10 mouse cellular contexts compared by ENCODE assay signal in genomic region chr8:70129309-70129952, GRCm38 (mm10). TPM values are rescaled to one million over a fixed set of nuclear protein-coding genes. Genes with fewer than 3 reads are reported as not detected.
A peak's percentile ranks its signal among the peaks of the same experiment; 100 is the strongest.
DNase-seq lines count a peak whose midpoint lies in the region; ATAC-seq and TF ChIP-seq lines count a peak whose summit lies in the region.
"Had no signal": no experiment of that assay in that cellular context is flagged by ENCODE, and none has a peak within 500 bp of the region (broad histone marks: within the 10 kb centered on the region; RNA-seq: fewer than 3 reads in every experiment).

No protein-coding gene starts in this region.

- WGBS in intestine, embryonic 16.5 days, result 58% methylated on average over 9 of the region's 9 CpGs
- WGBS in intestine, embryonic 15.5 days, result 61% methylated on average over 9 of the region's 9 CpGs
- 40% methylated on average over 9 of the region's 9 CpGs for WGBS in forebrain, postnatal 0 days
- 58% methylated on average over 9 of the region's 9 CpGs for WGBS in hindbrain, embryonic 15.5 days
- 54% methylated on average over 9 of the region's 9 CpGs for WGBS in stomach, postnatal 0 days

- peaks cover 3% of the 10 kb centered on the region for H3K36me3 ChIP-seq in intestine, embryonic 16.5 days (ENCODE audit: control insufficient read depth, insufficient read depth, low read length)
- H3K36me3 ChIP-seq in intestine, embryonic 15.5 days, result peaks cover 14% of the 10 kb centered on the region
- H3K36me3 ChIP-seq in forebrain, postnatal 0 days (ENCODE audit: insufficient read depth), result peaks cover 15% of the 10 kb centered on the region; the same call in 1 of the 2 replicates
- H3K36me3 ChIP-seq in hindbrain, embryonic 15.5 days, result peaks cover 10% of the 10 kb centered on the region
- peaks cover 6% of the 10 kb centered on the region for H3K36me3 ChIP-seq in stomach, postnatal 0 days (ENCODE audit: control insufficient read depth, insufficient read depth, low read length)

- H3K4me3 ChIP-seq in intestine, embryonic 16.5 days (ENCODE audit: low read length), result no peak overlapping the region
- no peak overlapping the region for H3K4me3 ChIP-seq in intestine, embryonic 15.5 days (replicated peaks)
- no peak overlapping the region for H3K4me3 ChIP-seq in forebrain, postnatal 0 days (ENCODE audit: low read depth, low read length)
- no peak overlapping the region for H3K4me3 ChIP-seq in hindbrain, embryonic 15.5 days
- H3K4me3 ChIP-seq in stomach, postnatal 0 days (ENCODE audit: low read depth, low read length), result no peak overlapping the region

- DNase-seq in adipocyte (ENCODE audit: low spot score), result peak; percentile 95
- peak; percentile 78 for DNase-seq in forebrain, postnatal 0 days
- DNase-seq in left cerebral cortex, postnatal 36 days (ENCODE audit: low spot score in 2 of 2), result peak; percentile 64 to 68
- peak; percentile 38 for DNase-seq in stomach, postnatal 0 days (ENCODE audit: low spot score)
- DNase-seq in ovary, postnatal 14 days (ENCODE audit: low spot score), result no peak

- H3K4me2 ChIP-seq in intestine, embryonic 16.5 days (ENCODE audit: low read depth, low read length), result no peak overlapping the region
- H3K4me2 ChIP-seq in intestine, embryonic 15.5 days (replicated peaks), result no peak overlapping the region
- H3K4me2 ChIP-seq in forebrain, postnatal 0 days (ENCODE audit: low read depth), result no peak overlapping the region
- H3K4me2 ChIP-seq in hindbrain, embryonic 15.5 days, result no peak overlapping the region
- H3K4me2 ChIP-seq in stomach, postnatal 0 days (replicated peaks; ENCODE audit: low read depth), result no peak overlapping the region

- TF ChIP-seq EP300 in stomach, postnatal 0 days (optimal IDR thresholded peaks at IDR 0.05), result no peak

- no peaks in the 10 kb centered on the region for H3K9me3 ChIP-seq in intestine, embryonic 16.5 days (ENCODE audit: control insufficient read depth, low read length)
- H3K9me3 ChIP-seq in intestine, embryonic 15.5 days, result no peaks in the 10 kb centered on the region
- no peaks in the 10 kb centered on the region for H3K9me3 ChIP-seq in forebrain, postnatal 0 days (ENCODE audit: low read length)
- H3K9me3 ChIP-seq in hindbrain, embryonic 15.5 days, result no peaks in the 10 kb centered on the region
- H3K9me3 ChIP-seq in stomach, postnatal 0 days (ENCODE audit: control insufficient read depth, low read length), result no peaks in the 10 kb centered on the region

- intact Hi-C loops in left cerebral cortex, postnatal 36 days (cut with DNase I), result loop anchor here (2.0 to 10.0 kb wide), 2 partner anchors 41 to 215 kb away; no protein-coding TSS in a partner anchor

- no peaks in the 10 kb centered on the region for H3K27me3 ChIP-seq in intestine, embryonic 16.5 days (replicated peaks; ENCODE audit: control insufficient read depth, insufficient read depth, low read length)
- no peaks in the 10 kb centered on the region for H3K27me3 ChIP-seq in intestine, embryonic 15.5 days (replicated peaks)
- H3K27me3 ChIP-seq in forebrain, postnatal 0 days (ENCODE audit: insufficient read depth, low read length), result no peaks in the 10 kb centered on the region
- H3K27me3 ChIP-seq in hindbrain, embryonic 15.5 days, result no peaks in the 10 kb centered on the region
- H3K27me3 ChIP-seq in stomach, postnatal 0 days (ENCODE audit: control insufficient read depth, insufficient read depth, low read length), result no peaks in the 10 kb centered on the region

- no peak overlapping the region for H3K9ac ChIP-seq in intestine, embryonic 16.5 days (ENCODE audit: low read depth, low read length)
- no peak overlapping the region for H3K9ac ChIP-seq in intestine, embryonic 15.5 days
- no peak overlapping the region for H3K9ac ChIP-seq in forebrain, postnatal 0 days
- no peak overlapping the region for H3K9ac ChIP-seq in hindbrain, embryonic 15.5 days
- no peak overlapping the region for H3K9ac ChIP-seq in stomach, postnatal 0 days (ENCODE audit: low read length)

- 0 out of 2 replicates have a peak overlapping the region, but pooled peaks have one; percentile 15 for H3K27ac ChIP-seq in intestine, embryonic 16.5 days (ENCODE audit: low read length)
- H3K27ac ChIP-seq in intestine, embryonic 15.5 days, result no peak overlapping the region
- H3K27ac ChIP-seq in forebrain, postnatal 0 days (ENCODE audit: low read depth, low read length), result peak overlapping the region; percentile 72
- H3K27ac ChIP-seq in hindbrain, embryonic 15.5 days (replicated peaks), result peak overlapping the region; percentile 74
- H3K27ac ChIP-seq in stomach, postnatal 0 days (replicated peaks), result no peak overlapping the region
- H3K27ac ChIP-seq: kidney, postnatal 0 days had no signal

- no peak for TF ChIP-seq CTCF in forebrain, postnatal 0 days (IDR thresholded peaks at IDR 0.05; ENCODE audit: low read depth)
- TF ChIP-seq CTCF in stomach, postnatal 0 days (IDR thresholded peaks at IDR 0.05; ENCODE audit: low read depth), result no peak

- H3K4me1 ChIP-seq in intestine, embryonic 16.5 days (ENCODE audit: control insufficient read depth, insufficient read depth, low read length), result peaks cover 21% of the 10 kb centered on the region
- peaks cover 17% of the 10 kb centered on the region; the same call in 1 of the 2 replicates for H3K4me1 ChIP-seq in intestine, embryonic 15.5 days (replicated peaks)
- H3K4me1 ChIP-seq in forebrain, postnatal 0 days (ENCODE audit: insufficient read depth), result peaks cover 3% of the 10 kb centered on the region; the same call in 1 of the 2 replicates
- peaks cover 20% of the 10 kb centered on the region for H3K4me1 ChIP-seq in hindbrain, embryonic 15.5 days (replicated peaks)
- H3K4me1 ChIP-seq in stomach, postnatal 0 days (replicated peaks; ENCODE audit: control insufficient read depth, insufficient read depth), result no peaks in the 10 kb centered on the region; the same call in 1 of the 2 replicates

- no peak; the same call in 1 of the 2 replicates for ATAC-seq in intestine, embryonic 16.5 days
- ATAC-seq in intestine, embryonic 15.5 days, result no peak
- ATAC-seq in forebrain, postnatal 0 days, result peak; percentile 72
- ATAC-seq in hindbrain, embryonic 15.5 days (ENCODE audit: low FRiP score, low read depth), result peak; percentile 74
- ATAC-seq in stomach, postnatal 0 days (ENCODE audit: low FRiP score, low TSS enrichment), result no peak
- ATAC-seq: Patski had no signal

RNA-seq across cellular contexts. Expression of gene Nr2c2ap, which starts 1.7 kb away (rescaled TPM):
- 50.7 and 51.7 TPM in 2 replicates for polyA plus RNA-seq in intestine, embryonic 16.5 days (2015; fragmentation: Nextera tagmentation; extraction: Ambion mirVana)
- 47.4 and 48.9 TPM in 2 replicates for polyA plus RNA-seq in intestine, embryonic 15.5 days (2015; fragmentation: Nextera tagmentation; extraction: Ambion mirVana)
- total RNA-seq in forebrain, postnatal 0 days (2014; rRNA removed), result 6.6 and 7.2 TPM in 2 replicates
- 55.9 and 58.0 TPM in 2 replicates for polyA plus RNA-seq in forebrain, postnatal 0 days (2015; fragmentation: Nextera tagmentation; extraction: Ambion mirVana)
- 38.3 and 42.8 TPM in 2 replicates for polyA plus RNA-seq in hindbrain, embryonic 15.5 days (2015; fragmentation: Nextera tagmentation; extraction: Ambion mirVana)
- 10 to 100 TPM; 18.5 to 27.4 TPM for total RNA-seq in left cerebral cortex, postnatal 36 days (2021)
- 31.9 and 33.6 TPM in 2 replicates for polyA plus RNA-seq in stomach, postnatal 0 days (2015; fragmentation: Nextera tagmentation; extraction: Ambion mirVana)

RNA-seq across cellular contexts. Expression of gene Ncan, which starts 8.8 kb away (rescaled TPM):
- polyA plus RNA-seq in intestine, embryonic 16.5 days (2015; fragmentation: Nextera tagmentation; extraction: Ambion mirVana), result 0.89 and 0.98 TPM in 2 replicates
- polyA plus RNA-seq in intestine, embryonic 15.5 days (2015; fragmentation: Nextera tagmentation; extraction: Ambion mirVana), result 1.6 and 1.7 TPM in 2 replicates
- total RNA-seq in forebrain, postnatal 0 days (2014; rRNA removed), result 316 and 372 TPM in 2 replicates
- 112 and 209 TPM in 2 replicates for polyA plus RNA-seq in forebrain, postnatal 0 days (2015; fragmentation: Nextera tagmentation; extraction: Ambion mirVana)
- 165 and 193 TPM in 2 replicates for polyA plus RNA-seq in hindbrain, embryonic 15.5 days (2015; fragmentation: Nextera tagmentation; extraction: Ambion mirVana)
- 100 to 1,000 TPM; 192 to 201 TPM for total RNA-seq in left cerebral cortex, postnatal 36 days (2021)
- 0.17 and 0.27 TPM in 2 replicates for polyA plus RNA-seq in stomach, postnatal 0 days (2015; fragmentation: Nextera tagmentation; extraction: Ambion mirVana)

RNA-seq across cellular contexts. Expression of gene Rfxank, which starts 9.5 kb away (rescaled TPM):
- polyA plus RNA-seq in intestine, embryonic 16.5 days (2015; fragmentation: Nextera tagmentation; extraction: Ambion mirVana), result 12.6 and 15.3 TPM in 2 replicates
- 11.7 and 12.3 TPM in 2 replicates for polyA plus RNA-seq in intestine, embryonic 15.5 days (2015; fragmentation: Nextera tagmentation; extraction: Ambion mirVana)
- 8.5 and 10.2 TPM in 2 replicates for total RNA-seq in forebrain, postnatal 0 days (2014; rRNA removed)
- polyA plus RNA-seq in forebrain, postnatal 0 days (2015; fragmentation: Nextera tagmentation; extraction: Ambion mirVana), result 6.0 and 7.9 TPM in 2 replicates
- polyA plus RNA-seq in hindbrain, embryonic 15.5 days (2015; fragmentation: Nextera tagmentation; extraction: Ambion mirVana), result 13.0 and 13.6 TPM in 2 replicates
- 10 to 100 TPM; 12.7 to 16.7 TPM for total RNA-seq in left cerebral cortex, postnatal 36 days (2021)
- 8.9 and 9.8 TPM in 2 replicates for polyA plus RNA-seq in stomach, postnatal 0 days (2015; fragmentation: Nextera tagmentation; extraction: Ambion mirVana)

RNA-seq across cellular contexts. Expression of gene Borcs8, which starts 9.9 kb away (rescaled TPM):
- polyA plus RNA-seq in intestine, embryonic 16.5 days (2015; fragmentation: Nextera tagmentation; extraction: Ambion mirVana), result 38.4 and 42.4 TPM in 2 replicates
- 34.6 and 40.1 TPM in 2 replicates for polyA plus RNA-seq in intestine, embryonic 15.5 days (2015; fragmentation: Nextera tagmentation; extraction: Ambion mirVana)
- total RNA-seq in forebrain, postnatal 0 days (2014; rRNA removed), result 59.3 and 74.9 TPM in 2 replicates
- 56.5 and 64.4 TPM in 2 replicates for polyA plus RNA-seq in forebrain, postnatal 0 days (2015; fragmentation: Nextera tagmentation; extraction: Ambion mirVana)
- polyA plus RNA-seq in hindbrain, embryonic 15.5 days (2015; fragmentation: Nextera tagmentation; extraction: Ambion mirVana), result 54.6 and 55.1 TPM in 2 replicates
- 10 to 100 TPM; 47.9 to 50.5 TPM for total RNA-seq in left cerebral cortex, postnatal 36 days (2021)
- polyA plus RNA-seq in stomach, postnatal 0 days (2015; fragmentation: Nextera tagmentation; extraction: Ambion mirVana), result 30.1 and 30.5 TPM in 2 replicates

RNA-seq across cellular contexts. Expression of gene Mef2b, which starts 10.1 kb away (rescaled TPM):
- 0.11 and 0.23 TPM in 2 replicates for polyA plus RNA-seq in intestine, embryonic 16.5 days (2015; fragmentation: Nextera tagmentation; extraction: Ambion mirVana)
- polyA plus RNA-seq in intestine, embryonic 15.5 days (2015; fragmentation: Nextera tagmentation; extraction: Ambion mirVana), result 0.11 TPM in 1 of 2 replicates, not detected in the other
- total RNA-seq in forebrain, postnatal 0 days (2014; rRNA removed), result 0.90 TPM in 1 of 2 replicates, not detected in the other
- 1.3 and 1.7 TPM in 2 replicates for polyA plus RNA-seq in forebrain, postnatal 0 days (2015; fragmentation: Nextera tagmentation; extraction: Ambion mirVana)
- polyA plus RNA-seq in hindbrain, embryonic 15.5 days (2015; fragmentation: Nextera tagmentation; extraction: Ambion mirVana), result 0.48 and 0.80 TPM in 2 replicates
- total RNA-seq in left cerebral cortex, postnatal 36 days (2021), result under 1 TPM; 0.61 to 0.64 TPM
- 0.10 TPM in 1 of 2 replicates, not detected in the other for polyA plus RNA-seq in stomach, postnatal 0 days (2015; fragmentation: Nextera tagmentation; extraction: Ambion mirVana)

Comparison
In these comparisons a context has a peak if more than half of its experiments do, and no peak if none do; other contexts are left out.
1. H3K27ac ChIP-seq: peak in intestine, embryonic 16.5 days (single experiment), forebrain, postnatal 0 days (single experiment) and hindbrain, embryonic 15.5 days (single experiment); none in intestine, embryonic 15.5 days (single experiment) and stomach, postnatal 0 days (single experiment).
2. ATAC-seq: peak in forebrain, postnatal 0 days (single experiment) and hindbrain, embryonic 15.5 days (single experiment); none in intestine, embryonic 16.5 days (single experiment), intestine, embryonic 15.5 days (single experiment) and stomach, postnatal 0 days (single experiment).
3. RNA of gene Ncan, which starts 8.8 kb away (polyA plus RNA-seq): 112 to 209 TPM in forebrain, postnatal 0 days and 165 to 193 TPM in hindbrain, embryonic 15.5 days; 1.6 to 1.7 TPM in intestine, embryonic 15.5 days, 0.89 to 0.98 TPM in intestine, embryonic 16.5 days and 0.17 to 0.27 TPM in stomach, postnatal 0 days; every median in the first group is over 10 times any median in the second.